Mouse (Mus musculus) stomach, postnatal 0 days (tissue): ENCODE measurements around the gene Srbd1. TPM values are rescaled to one million over a fixed set of nuclear protein-coding genes. Genes with fewer than 3 reads are reported as not detected.
A peak's percentile ranks its signal among the peaks of the same experiment; 100 is the strongest.

ENCODE experiments used
- ATAC-seq: fragments of 200-750 bp; cut with Nextera tagmentation; 2 replicates; pipeline ENCODE4 v1.8.0; 2017; ENCODE audit not compliant: low FRiP score, low TSS enrichment
- DNase-seq: peaks from one replicate; pipeline ENCODE4 v3.0.0-alpha.2; 2016; ENCODE audit warnings: low spot score
- H3K27ac ChIP-seq: fragments of 300-500 bp; sonication (generic); replicated peaks from 2 replicates; pipeline ENCODE4 v1.5.1; 2014; ENCODE audit warnings: mild to moderate bottlenecking, control low read depth
- H3K27me3 ChIP-seq: fragments of 300-500 bp; sonication (generic); 2 replicates; pipeline ENCODE4 v1.6.1; 2014; ENCODE audit warnings: low read length; ENCODE audit not compliant: control insufficient read depth, insufficient read depth
- H3K36me3 ChIP-seq: fragments of 300-500 bp; sonication (generic); 2 replicates; pipeline ENCODE4 v1.6.1; 2014; ENCODE audit warnings: low read length, mixed read lengths; ENCODE audit not compliant: control insufficient read depth, insufficient read depth
- H3K4me1 ChIP-seq: fragments of 300-500 bp; sonication (generic); replicated peaks from 2 replicates; pipeline ENCODE4 v1.6.1; 2014; ENCODE audit warnings: antibody characterized with exemption; ENCODE audit not compliant: control insufficient read depth, insufficient read depth
- H3K4me2 ChIP-seq: fragments of 300-500 bp; sonication (generic); replicated peaks from 2 replicates; pipeline ENCODE4 v1.6.1; 2014; ENCODE audit warnings: low read depth, mild to moderate bottlenecking, control low read depth, moderate library complexity
- H3K4me3 ChIP-seq: fragments of 300-500 bp; sonication (generic); 2 replicates; pipeline ENCODE4 v1.5.1; 2014; ENCODE audit warnings: low read depth, low read length, control low read depth
- H3K9ac ChIP-seq: fragments of 300-500 bp; sonication (generic); 2 replicates; pipeline ENCODE4 v1.6.1; 2014; ENCODE audit warnings: mild to moderate bottlenecking, low read length, control low read depth, mixed read lengths
- H3K9me3 ChIP-seq: fragments of 300-500 bp; sonication (generic); 2 replicates; pipeline ENCODE4 v1.6.1; 2016; ENCODE audit warnings: low read length; ENCODE audit not compliant: control insufficient read depth
- CTCF ChIP-seq: IDR thresholded peaks from 2 replicates; pipeline ENCODE4 v1.5.1; 2016; ENCODE audit warnings: antibody characterized with exemption, low read depth, mild to moderate bottlenecking, moderate library complexity
- EP300 ChIP-seq: optimal IDR thresholded peaks from 2 replicates; pipeline ENCODE3; 2016; ENCODE audit warnings: antibody characterized with exemption
- WGBS: fragments of 180-500 bp; shearing (Covaris S2); extraction: QIAGEN DNeasy Blood & Tissue Kit; methylation state at CpG from one replicate; pipeline ENCODE4 v1.1.7; 2014; 5-methylcytosine and 5-hydroxymethylcytosine counted together
- polyA plus RNA-seq: library from polyadenylated mRNA; unstranded; fragments of >200 nt; fragmentation: Nextera tagmentation; extraction: Ambion mirVana; gene quantifications from 2 replicates; pipeline ENCODE4 v1.2.1, GENCODE M21; 2015

Gene Srbd1
- polyA plus RNA-seq, 1 experiment from 2014 or later = 4.4 TPM

DNA sequence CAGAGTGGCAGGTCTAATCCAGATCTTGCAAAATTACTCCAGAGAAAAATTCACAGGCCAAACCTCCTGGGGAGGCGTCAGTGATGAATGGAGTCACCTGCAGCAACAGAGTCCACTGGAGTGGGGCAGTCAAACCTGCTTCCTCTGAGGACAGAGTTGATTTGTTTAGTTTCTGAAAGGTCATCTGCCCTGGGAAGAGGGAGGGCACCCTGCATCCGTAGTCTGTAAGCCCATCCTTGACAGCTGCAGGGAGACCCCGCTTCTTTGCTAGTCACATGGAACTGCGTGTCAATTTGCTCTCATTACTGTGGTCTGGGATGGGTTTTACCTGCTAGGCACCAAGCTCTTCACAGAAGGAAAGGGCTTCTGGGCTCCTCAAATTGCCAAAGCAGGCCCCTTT, 173.9 kb downstream of the Srbd1 start:
- no peak overlapping the region for H3K4me3 ChIP-seq
- ATAC-seq (no peak), DNase-seq (no peak)
- H3K9ac ChIP-seq = no peak overlapping the region
- H3K9me3 ChIP-seq = no peaks in the 10 kb centered on the region
- no peaks in the 10 kb centered on the region for H3K36me3 ChIP-seq
- WGBS = 44% methylated on average over 4 of the region's 4 CpGs
- TF ChIP-seq CTCF (no peak), EP300 (no peak)
- H3K4me2 ChIP-seq = no peak overlapping the region
- no peaks in the 10 kb centered on the region for H3K27me3 ChIP-seq
- H3K27ac ChIP-seq = no peak overlapping the region
- H3K4me1 ChIP-seq = no peaks in the 10 kb centered on the region

DNA sequence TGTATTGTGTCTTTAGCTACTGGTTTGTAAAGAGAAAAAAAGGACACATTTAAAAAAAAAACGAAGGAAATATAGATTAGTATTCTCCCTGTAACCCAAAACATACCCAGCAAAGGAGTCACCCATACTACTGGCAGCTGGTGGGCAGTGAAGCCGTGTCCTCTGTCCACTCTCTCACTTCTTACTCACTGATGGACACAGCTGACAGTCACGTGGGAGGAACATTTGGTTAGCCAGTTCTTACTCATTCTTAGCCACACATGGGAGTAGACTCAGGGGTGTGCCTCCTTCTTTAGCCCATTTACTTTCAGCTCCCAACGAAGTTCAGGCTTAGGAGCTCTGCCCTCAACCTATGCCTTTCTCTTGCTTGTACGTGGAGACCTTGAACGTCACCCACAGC, 183.3 kb downstream of the Srbd1 start:
- H3K27me3 ChIP-seq = no peaks in the 10 kb centered on the region
- no peak for TF ChIP-seq CTCF
- no peak for TF ChIP-seq EP300
- H3K27ac ChIP-seq = no peak overlapping the region
- H3K4me1 ChIP-seq = no peaks in the 10 kb centered on the region
- no peak overlapping the region for H3K9ac ChIP-seq
- H3K4me2 ChIP-seq = no peak overlapping the region
- DNase-seq (peak; percentile 5), ATAC-seq (no peak)
- H3K9me3 ChIP-seq = no peaks in the 10 kb centered on the region
- WGBS = 66% methylated on average over 6 of the region's 6 CpGs
- no peak overlapping the region for H3K4me3 ChIP-seq
- H3K36me3 ChIP-seq = no peaks in the 10 kb centered on the region

DNA sequence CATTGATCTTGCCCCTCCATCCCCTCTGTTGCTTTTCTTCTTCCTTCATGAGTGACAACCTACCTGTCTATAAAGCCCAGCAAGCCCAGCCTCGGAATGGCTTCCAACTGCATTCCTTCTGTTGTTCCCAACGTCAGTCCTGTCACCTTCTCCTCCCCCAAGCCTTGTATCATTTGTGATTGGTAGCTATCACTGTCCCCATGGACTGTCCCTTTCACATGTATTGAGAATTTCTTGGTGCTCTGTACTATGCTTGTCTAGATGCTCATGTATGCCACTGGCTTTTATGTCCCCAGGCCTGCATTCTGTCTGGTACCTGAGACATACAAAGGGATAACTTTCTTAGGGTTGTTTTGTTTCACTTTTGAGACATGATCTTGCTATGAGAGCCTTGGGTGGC, 193.2 kb downstream of the Srbd1 start:
- no peak overlapping the region for H3K9ac ChIP-seq
- ATAC-seq (no peak), DNase-seq (peak; percentile 5)
- no peaks in the 10 kb centered on the region for H3K4me1 ChIP-seq
- H3K4me3 ChIP-seq = no peak overlapping the region
- H3K4me2 ChIP-seq = no peak overlapping the region
- WGBS = 69% methylated on average over 2 of the region's 2 CpGs
- no peak overlapping the region for H3K27ac ChIP-seq
- H3K36me3 ChIP-seq = no peaks in the 10 kb centered on the region
- no peak for TF ChIP-seq CTCF
- no peak for TF ChIP-seq EP300
- H3K27me3 ChIP-seq = no peaks in the 10 kb centered on the region
- H3K9me3 ChIP-seq = no peaks in the 10 kb centered on the region

DNA sequence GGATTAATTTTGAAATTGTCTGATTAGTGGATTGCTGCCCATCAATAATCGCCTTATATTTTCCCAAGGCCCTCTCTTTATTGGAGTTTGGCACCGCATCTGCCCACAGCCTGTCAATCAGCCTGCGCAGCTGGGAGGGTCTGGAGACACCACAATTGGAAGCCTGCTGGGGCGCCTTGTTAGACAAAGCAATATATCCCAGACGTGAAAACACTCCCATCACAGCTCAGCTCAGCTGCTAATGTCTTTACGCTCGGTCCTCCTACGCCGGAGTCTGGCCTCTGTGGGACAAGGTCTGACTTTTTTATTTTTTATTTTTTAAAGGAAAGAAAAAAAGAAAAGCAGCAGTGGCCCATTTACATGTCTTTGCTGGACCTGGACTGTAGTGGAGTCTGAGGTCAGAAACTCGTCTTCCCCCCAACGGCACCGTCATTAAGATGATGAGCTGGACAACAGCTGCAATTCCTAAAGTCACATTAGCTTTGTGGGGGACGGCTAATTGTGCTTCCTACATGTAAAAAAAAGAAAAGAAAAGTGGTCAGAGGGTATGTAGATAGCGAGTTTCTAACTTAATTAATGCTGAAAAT, 195.0 kb downstream of the Srbd1 start:
- H3K4me2 ChIP-seq = no peak overlapping the region

DNA sequence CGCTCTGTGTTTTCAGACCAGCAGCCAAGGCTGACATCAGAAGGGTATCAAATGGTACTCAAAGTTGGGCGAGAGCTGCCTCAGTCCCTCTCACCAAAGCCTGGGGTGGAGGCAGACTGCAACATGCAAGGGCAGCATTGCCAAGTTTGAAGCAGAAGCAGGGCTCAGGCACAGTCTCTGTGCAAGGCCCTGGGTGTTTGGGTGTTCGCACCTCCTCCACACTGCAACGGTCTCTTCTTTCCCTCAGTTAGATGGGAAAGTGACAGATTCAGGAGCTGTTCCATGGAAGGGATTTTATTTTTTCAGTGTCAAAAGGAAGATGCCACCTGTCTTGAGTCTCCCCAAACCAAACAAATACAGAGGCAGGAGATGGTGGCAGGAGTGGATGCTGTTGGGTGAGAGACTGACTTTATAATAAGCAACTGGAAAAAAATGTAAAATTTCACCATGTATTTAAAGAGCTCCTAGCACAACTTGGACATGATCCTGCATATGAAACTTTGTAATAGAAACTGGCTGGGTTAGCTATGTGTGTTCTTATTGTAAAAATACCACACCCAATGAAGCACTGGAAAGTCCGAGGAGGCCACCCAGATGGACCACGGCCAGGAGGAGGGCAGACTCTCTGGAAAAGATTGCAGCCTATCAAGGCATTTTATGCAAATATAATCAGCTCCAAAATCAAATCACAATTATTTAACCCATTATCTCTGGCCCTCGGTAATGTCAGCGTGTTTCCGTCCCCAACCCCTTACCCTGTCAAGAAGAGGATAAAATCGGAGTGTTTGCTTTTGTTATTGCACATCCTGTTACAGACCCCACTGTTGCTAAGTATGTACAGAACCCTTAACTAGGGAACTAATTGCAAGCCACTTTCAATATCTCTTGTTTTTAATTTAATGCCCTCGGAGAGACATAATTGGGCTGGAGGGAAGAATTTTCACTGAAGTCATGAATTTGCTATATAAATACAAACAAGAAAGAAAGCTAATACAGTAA, 195.8 kb downstream of the Srbd1 start:
- WGBS = 61% methylated on average over 11 of the region's 11 CpGs
- no peak overlapping the region for H3K4me2 ChIP-seq
- no peak for ATAC-seq

More for the DNA sequence above, 195.0 kb downstream of the Srbd1 start:
- ATAC-seq (no peak; the same call in 1 of the 2 replicates), DNase-seq (no peak)
- no peaks in the 10 kb centered on the region for H3K27me3 ChIP-seq
- no peaks in the 10 kb centered on the region for H3K9me3 ChIP-seq
- H3K4me1 ChIP-seq = no peaks in the 10 kb centered on the region
- no peak for TF ChIP-seq CTCF
- TF ChIP-seq EP300 = no peak
- H3K27ac ChIP-seq = no peak overlapping the region
- H3K36me3 ChIP-seq = no peaks in the 10 kb centered on the region
- H3K9ac ChIP-seq = no peak overlapping the region
- H3K4me3 ChIP-seq = no peak overlapping the region
- WGBS = 68% methylated on average over 14 of the region's 14 CpGs

DNA sequence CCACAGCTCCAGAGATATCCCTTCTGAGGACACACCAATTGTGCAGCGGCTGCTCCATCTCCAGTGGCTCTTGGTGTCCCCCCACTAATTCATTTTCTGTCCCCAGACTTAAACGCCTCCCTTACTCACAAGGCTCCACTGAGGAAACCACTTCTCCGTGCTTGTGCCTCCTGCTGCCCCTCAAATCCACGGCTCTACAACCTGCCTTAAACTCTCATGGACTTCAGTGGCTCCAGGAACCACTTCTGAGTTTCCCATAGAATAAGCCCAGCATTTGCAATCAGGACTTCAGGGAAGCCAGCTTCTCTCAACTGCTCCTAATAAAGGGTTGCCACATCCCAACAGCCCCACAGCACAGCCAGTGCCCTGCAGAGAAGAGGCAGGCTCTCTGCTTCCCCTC, 200.2 kb downstream of the Srbd1 start:
- ATAC-seq (no peak), DNase-seq (no peak)
- 95% methylated on average over 4 of the region's 4 CpGs for WGBS
- H3K4me1 ChIP-seq = no peaks in the 10 kb centered on the region
- TF ChIP-seq EP300 (no peak), CTCF (no peak)
- no peaks in the 10 kb centered on the region for H3K36me3 ChIP-seq
- H3K4me3 ChIP-seq = no peak overlapping the region
- no peak overlapping the region for H3K4me2 ChIP-seq
- no peak overlapping the region for H3K9ac ChIP-seq
- no peaks in the 10 kb centered on the region for H3K9me3 ChIP-seq
- H3K27me3 ChIP-seq = no peaks in the 10 kb centered on the region
- H3K27ac ChIP-seq = no peak overlapping the region

More for the DNA sequence above, 195.8 kb downstream of the Srbd1 start:
- no peaks in the 10 kb centered on the region for H3K4me1 ChIP-seq
- no peak overlapping the region for H3K9ac ChIP-seq
- H3K27me3 ChIP-seq = no peaks in the 10 kb centered on the region
- no peak overlapping the region for H3K27ac ChIP-seq
- no peak for TF ChIP-seq EP300
- TF ChIP-seq CTCF = no peak
- DNase-seq = peak; percentile 31
- H3K36me3 ChIP-seq = no peaks in the 10 kb centered on the region
- H3K4me3 ChIP-seq = no peak overlapping the region
- no peaks in the 10 kb centered on the region for H3K9me3 ChIP-seq
